In the genomic region with DNA sequence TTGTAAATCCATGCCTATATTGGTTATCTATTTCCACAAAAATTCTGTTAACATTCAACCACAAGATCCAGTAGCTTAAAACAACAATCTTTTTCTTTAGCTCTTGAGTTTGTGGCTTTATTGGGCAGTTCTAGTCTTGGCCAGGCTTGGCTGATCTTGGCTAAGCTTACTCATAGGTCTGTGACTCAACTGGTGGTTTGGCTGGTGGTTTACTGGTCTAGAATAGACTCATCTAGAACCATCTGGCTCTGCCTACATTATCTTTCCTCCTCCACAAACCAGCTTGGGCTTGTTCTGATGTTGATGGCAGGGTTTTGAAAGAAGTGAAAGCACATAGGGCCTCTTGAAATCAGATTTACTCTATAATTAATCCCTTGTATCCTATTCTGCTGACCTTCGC, we compare ENCODE assay signal across 16 mouse cellular contexts. TPM values are rescaled to one million over a fixed set of nuclear protein-coding genes. Genes with fewer than 3 reads are reported as not detected.
A peak's percentile ranks its signal among the peaks of the same experiment; 100 is the strongest.
DNase-seq lines count a peak whose midpoint lies in the region; ATAC-seq and TF ChIP-seq lines count a peak whose summit lies in the region.
"Had no signal": no experiment of that assay in that cellular context is flagged by ENCODE, and none has a peak within 500 bp of the region (broad histone marks: within the 10 kb centered on the region; RNA-seq: fewer than 3 reads in every experiment).

No protein-coding gene starts in this region.

- H3K4me2 ChIP-seq in hindbrain, embryonic 16.5 days (ENCODE audit: low read length): no peak overlapping the region
- no peak overlapping the region for H3K4me2 ChIP-seq in hindbrain, postnatal 0 days (ENCODE audit: low read depth, low read length)
- H3K4me2 ChIP-seq: embryonic facial prominence, embryonic 13.5 days; liver, embryonic 11.5 days had no signal

- no peaks in the 10 kb centered on the region for H3K27me3 ChIP-seq in hindbrain, embryonic 16.5 days (replicated peaks; ENCODE audit: control insufficient read depth, insufficient read depth, low read length)
- H3K27me3 ChIP-seq in hindbrain, postnatal 0 days (ENCODE audit: insufficient read depth, low read length): no peaks in the 10 kb centered on the region
- H3K27me3 ChIP-seq: embryonic facial prominence, embryonic 13.5 days had no signal

- no peaks in the 10 kb centered on the region for H3K9me3 ChIP-seq in hindbrain, embryonic 16.5 days (ENCODE audit: control insufficient read depth, low read length)
- H3K9me3 ChIP-seq in hindbrain, postnatal 0 days (ENCODE audit: low read length): no peaks in the 10 kb centered on the region
- H3K9me3 ChIP-seq: embryonic facial prominence, embryonic 13.5 days; heart, embryonic 10.5 days; hindbrain, embryonic 10.5 days had no signal

- TF ChIP-seq CTCF in hindbrain, postnatal 0 days (IDR thresholded peaks at IDR 0.05; ENCODE audit: low read depth): no peak

- DNase-seq in frontal cortex, postnatal 36 days (ENCODE audit: low spot score in 2 of 2): peak; percentile 26 to 70
- no peak for DNase-seq in frontal cortex, postnatal 14 days (ENCODE audit: low spot score in 2 of 2)
- DNase-seq in 416B (ENCODE audit: low read depth): peak; percentile 86
- DNase-seq in brain, adult 2 months (ENCODE audit: low read depth, low spot score): peak; percentile 87
- no peak for DNase-seq in hindbrain, postnatal 0 days (ENCODE audit: low spot score)
- DNase-seq in heart, adult 8-10 months (ENCODE audit: low spot score): no peak
- DNase-seq: cerebellum, adult 9-11 months; kidney, adult 9 months; thymus, postnatal 14 days had no signal

- H3K4me1 ChIP-seq in hindbrain, embryonic 16.5 days (ENCODE audit: control insufficient read depth, insufficient read depth, low read depth, low read length): no peaks in the 10 kb centered on the region
- no peaks in the 10 kb centered on the region for H3K4me1 ChIP-seq in hindbrain, postnatal 0 days (ENCODE audit: insufficient read depth, low read length)
- H3K4me1 ChIP-seq: embryonic facial prominence, embryonic 13.5 days; heart, embryonic 10.5 days; hindbrain, embryonic 10.5 days had no signal

- H3K27ac ChIP-seq in hindbrain, embryonic 16.5 days (ENCODE audit: low read depth, low read length): no peak overlapping the region
- no peak overlapping the region for H3K27ac ChIP-seq in hindbrain, postnatal 0 days
- H3K27ac ChIP-seq: embryonic facial prominence, embryonic 13.5 days; heart, embryonic 10.5 days; hindbrain, embryonic 10.5 days had no signal

- H3K4me3 ChIP-seq in hindbrain, embryonic 16.5 days (ENCODE audit: low read length): no peak overlapping the region
- no peak overlapping the region for H3K4me3 ChIP-seq in hindbrain, postnatal 0 days (ENCODE audit: low read length)
- H3K4me3 ChIP-seq: embryonic facial prominence, embryonic 13.5 days; heart, embryonic 10.5 days; hindbrain, embryonic 10.5 days had no signal

- no peak overlapping the region for H3K9ac ChIP-seq in hindbrain, embryonic 16.5 days (ENCODE audit: low read depth, low read length)
- no peak overlapping the region for H3K9ac ChIP-seq in hindbrain, postnatal 0 days (replicated peaks; ENCODE audit: low read length)
- H3K9ac ChIP-seq: embryonic facial prominence, embryonic 13.5 days; forebrain, postnatal 0 days had no signal

- no peaks in the 10 kb centered on the region for H3K36me3 ChIP-seq in hindbrain, embryonic 16.5 days (ENCODE audit: control insufficient read depth, insufficient read depth, low read length)
- no peaks in the 10 kb centered on the region for H3K36me3 ChIP-seq in hindbrain, postnatal 0 days (ENCODE audit: insufficient read depth, low read length)
- H3K36me3 ChIP-seq: embryonic facial prominence, embryonic 13.5 days; heart, embryonic 10.5 days; hindbrain, embryonic 10.5 days had no signal

- 89% methylated on average over 1 of the region's 1 CpGs for WGBS in hindbrain, embryonic 16.5 days
- 97% methylated on average over 1 of the region's 1 CpGs for WGBS in hindbrain, postnatal 0 days

- peak; percentile 64 for ATAC-seq in megakaryocyte, adult 5-6 weeks (ENCODE audit: poor library complexity, severe bottlenecking)
- ATAC-seq in hindbrain, embryonic 16.5 days: no peak
- ATAC-seq in hindbrain, postnatal 0 days: no peak
- ATAC-seq: forebrain, postnatal 0 days had no signal

RNA-seq across cellular contexts. Expression of gene Tle4, which starts 22.7 kb away (rescaled TPM):
- total RNA-seq in megakaryocyte, adult 5-6 weeks (2015): 32.3 and 38.4 TPM in 2 replicates
- 18.6 and 22.3 TPM in 2 replicates for total RNA-seq in megakaryocyte, adult 5-6 weeks (2017)
- 16.4 and 21.6 TPM in 2 replicates for polyA plus RNA-seq in hindbrain, embryonic 16.5 days (2015; fragmentation: Nextera tagmentation; extraction: Ambion mirVana)
- 38.9 and 44.4 TPM in 2 replicates for total RNA-seq in hindbrain, postnatal 0 days (2014; rRNA removed)
- 15.4 and 16.3 TPM in 2 replicates for polyA plus RNA-seq in hindbrain, postnatal 0 days (2015; fragmentation: Nextera tagmentation; extraction: Ambion mirVana)
- 10 to 100 TPM in 2 of 4 experiments, 1 to 10 TPM in 2; 7.6 to 10.8 (median 9.1) TPM for total RNA-seq in heart, adult 8-10 months (2022)

Comparison
In these comparisons a context has a peak if more than half of its experiments do, and no peak if none do; other contexts are left out.
1. DNase-seq: peak in frontal cortex, postnatal 36 days (2 of 2), 416B (single experiment) and brain, adult 2 months (single experiment); none in frontal cortex, postnatal 14 days (0 of 2), hindbrain, postnatal 0 days (single experiment) and heart, adult 8-10 months (single experiment).